ENCODE assay signal across 15 mouse cellular contexts in the genomic region with DNA sequence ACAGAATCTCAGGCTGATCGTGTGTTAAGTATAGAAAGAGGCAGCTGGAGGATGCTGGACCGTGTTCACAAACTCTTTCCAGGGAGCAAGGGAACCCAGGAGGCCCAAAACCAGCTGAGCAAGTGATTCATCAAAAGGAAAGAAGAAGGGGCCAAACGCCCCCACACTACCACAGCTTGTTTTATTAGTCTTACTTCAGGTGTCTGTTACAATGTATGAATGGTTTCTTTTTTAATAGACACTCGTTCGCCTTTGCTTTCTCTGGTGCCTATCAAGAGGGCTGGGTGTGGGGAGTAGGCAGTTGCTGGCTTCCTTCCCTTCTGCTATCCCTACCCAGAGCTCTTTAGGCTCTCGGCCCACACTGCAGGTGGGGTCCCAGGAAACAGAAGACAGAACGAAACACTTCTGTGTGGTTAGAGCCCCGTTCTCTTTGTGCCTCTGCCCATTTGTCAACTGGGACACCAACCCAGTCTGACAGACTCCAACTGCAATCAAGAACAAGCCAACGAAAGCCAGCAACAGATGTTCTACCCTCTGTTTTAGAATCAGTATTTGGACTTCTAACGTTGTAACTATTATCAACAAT.
DNase-seq lines count a peak whose midpoint lies in the region; ATAC-seq lines count a peak whose summit lies in the region.
"Had no signal": no experiment of that assay in that cellular context is flagged by ENCODE, and none has a peak within 500 bp of the region (broad histone marks: within the 10 kb centered on the region; RNA-seq: fewer than 3 reads in every experiment).

No protein-coding gene starts in this region.

- peak; percentile 34 for DNase-seq in layer of hippocampus, adult 11-12 months (ENCODE audit: low spot score)
- DNase-seq in layer of hippocampus, postnatal 25 days (ENCODE audit: extremely low spot score in 1 of 2, low spot score in 1 of 2), result no peak
- DNase-seq in brain, adult 2 months (ENCODE audit: low read depth, low spot score), result peak; percentile 50
- peak; percentile 54 for DNase-seq in thymus, postnatal 4 days
- DNase-seq in left cerebral cortex, postnatal 36 days (ENCODE audit: low spot score in 2 of 2), result no peak
- DNase-seq in heart, adult 9 months (ENCODE audit: low spot score in 2 of 2), result no peak
- DNase-seq: cerebellum, adult 18-20 months; gastrocnemius, postnatal 36 days; kidney, adult 8-10 months; kidney, postnatal 25 days; liver; lung, adult 2 months; lung, postnatal 4 days; right cerebral cortex, postnatal 25 days had no signal

- intact Hi-C loops in left cerebral cortex, postnatal 36 days (cut with DNase I), result no loop called here

- ATAC-seq in megakaryocyte progenitor cell, adult 5-6 weeks (replicated peaks; ENCODE audit: poor library complexity), result peak; percentile 34; the same call in 1 of the 2 replicates

Comparison
In these comparisons a context has a peak if more than half of its experiments do, and no peak if none do; other contexts are left out.
1. DNase-seq: peak in layer of hippocampus, adult 11-12 months (single experiment), brain, adult 2 months (single experiment) and thymus, postnatal 4 days (single experiment); none in layer of hippocampus, postnatal 25 days (0 of 2), left cerebral cortex, postnatal 36 days (0 of 2) and heart, adult 9 months (0 of 2).